Mouse (Mus musculus) intestine, postnatal 0 days (tissue): ENCODE measurements around the gene Plekha7. TPM values are rescaled to one million over a fixed set of nuclear protein-coding genes. Genes with fewer than 3 reads are reported as not detected.

Experiments
- ATAC-seq: fragments of 200-750 bp; cut with Nextera tagmentation; 2 replicates; pipeline ENCODE4 v1.8.0; 2017; ENCODE audit warnings: mild to moderate bottlenecking, moderate TSS enrichment, moderate library complexity
- H3K27ac ChIP-seq: fragments of 300-500 bp; sonication (generic); 2 replicates; pipeline ENCODE4 v1.5.1; 2014; ENCODE audit warnings: mild to moderate bottlenecking, low read depth, low read length, moderate library complexity
- H3K27me3 ChIP-seq: fragments of 300-500 bp; sonication (generic); replicated peaks from 2 replicates; pipeline ENCODE4 v1.6.1; 2014; ENCODE audit warnings: low read length, mixed read lengths; ENCODE audit not compliant: control insufficient read depth, insufficient read depth
- H3K36me3 ChIP-seq: fragments of 300-500 bp; sonication (generic); 2 replicates; pipeline ENCODE4 v1.6.1; 2014; ENCODE audit warnings: mild to moderate bottlenecking, moderate library complexity; ENCODE audit not compliant: control insufficient read depth, insufficient read depth
- H3K4me1 ChIP-seq: fragments of 300-500 bp; sonication (generic); replicated peaks from 2 replicates; pipeline ENCODE4 v1.6.1; 2014; ENCODE audit warnings: antibody characterized with exemption, low read length, mixed read lengths; ENCODE audit not compliant: control insufficient read depth, insufficient read depth
- H3K4me2 ChIP-seq: fragments of 300-500 bp; sonication (generic); replicated peaks from 2 replicates; pipeline ENCODE4 v1.6.1; 2014; ENCODE audit warnings: low read depth, mild to moderate bottlenecking, moderate library complexity
- H3K4me3 ChIP-seq: fragments of 300-500 bp; sonication (generic); 2 replicates; pipeline ENCODE4 v1.5.1; 2014; ENCODE audit warnings: low read depth, low read length
- H3K9ac ChIP-seq: fragments of 300-500 bp; sonication (generic); 2 replicates; pipeline ENCODE4 v1.6.1; 2014; ENCODE audit warnings: mild to moderate bottlenecking, low read depth, low read length
- H3K9me3 ChIP-seq: fragments of 300-500 bp; sonication (generic); 2 replicates; pipeline ENCODE4 v1.6.1; 2016; ENCODE audit warnings: mixed run types; ENCODE audit not compliant: control insufficient read depth
- CTCF ChIP-seq: sonication (generic); IDR thresholded peaks from 2 replicates; pipeline ENCODE4 v1.5.1; 2016; ENCODE audit warnings: low read depth, mild to moderate bottlenecking, control low read depth, antibody characterized with exemption, moderate library complexity
- WGBS: fragments of 180-500 bp; shearing (Covaris S2); extraction: QIAGEN DNeasy Blood & Tissue Kit; methylation state at CpG from one replicate; pipeline ENCODE4 v1.1.7; 2014; 5-methylcytosine and 5-hydroxymethylcytosine counted together
- polyA plus RNA-seq: library from polyadenylated mRNA; unstranded; fragments of >200 nt; fragmentation: Nextera tagmentation; extraction: Ambion mirVana; gene quantifications from 2 replicates; pipeline ENCODE4 v1.2.1, GENCODE M21; 2015

The Plekha7 gene
- polyA plus RNA-seq, 1 experiment from 2014 or later = 17.2 TPM

- WGBS = 39% methylated on average over 3 of the region's 3 CpGs
- no peak overlapping the region for H3K27ac ChIP-seq
- H3K36me3 ChIP-seq = peaks cover 8% of the 10 kb centered on the region; the same call in 1 of the 2 replicates
- no peaks in the 10 kb centered on the region for H3K27me3 ChIP-seq
- H3K4me1 ChIP-seq = 0 out of 2 replicates have a peak, but pooled peaks cover 4% of the 10 kb centered on the region
- H3K4me2 ChIP-seq = no peak overlapping the region
- 0 out of 2 replicates have a peak, but pooled peaks have one; percentile 15 for ATAC-seq
- no peak overlapping the region for H3K4me3 ChIP-seq
- H3K9ac ChIP-seq = no peak overlapping the region
- no peak for TF ChIP-seq CTCF
- no peaks in the 10 kb centered on the region for H3K9me3 ChIP-seq
These were observed 117.0 kb downstream of the Plekha7 start for GRCm38 (mm10) chr7:116191138-116191537.

GRCm38 (mm10) chr7:116189708-116190107, 118.5 kb downstream of the Plekha7 start:
- Histone ChIP-seq H3K27ac (no peak overlapping the region), H3K4me2 (no peak overlapping the region), H3K9ac (no peak overlapping the region), H3K36me3 (peaks cover 8% of the 10 kb centered on the region; the same call in 1 of the 2 replicates), H3K27me3 (no peaks in the 10 kb centered on the region), H3K4me3 (no peak overlapping the region), H3K4me1 (0 out of 2 replicates have a peak, but pooled peaks cover 4% of the 10 kb centered on the region), H3K9me3 (no peaks in the 10 kb centered on the region)
- no peak for ATAC-seq
- no peak for TF ChIP-seq CTCF
- WGBS = 55% methylated on average over 9 of the region's 9 CpGs

- ATAC-seq = no peak
- TF ChIP-seq CTCF = no peak
- Histone ChIP-seq H3K36me3 (peaks cover 8% of the 10 kb centered on the region; the same call in 1 of the 2 replicates), H3K27ac (no peak overlapping the region), H3K4me3 (no peak overlapping the region), H3K9me3 (no peaks in the 10 kb centered on the region), H3K27me3 (no peaks in the 10 kb centered on the region), H3K4me1 (0 out of 2 replicates have a peak, but pooled peaks cover 4% of the 10 kb centered on the region), H3K9ac (no peak overlapping the region), H3K4me2 (no peak overlapping the region)
- 86% methylated on average over 5 of the region's 5 CpGs for WGBS
These were observed 119.8 kb downstream of the Plekha7 start for GRCm38 (mm10) chr7:116188391-116188790.

GRCm38 (mm10) chr7:116187521-116187920, 120.7 kb downstream of the Plekha7 start:
- no peak for ATAC-seq
- Histone ChIP-seq H3K4me2 (no peak overlapping the region), H3K4me3 (no peak overlapping the region), H3K27ac (no peak overlapping the region), H3K36me3 (peaks cover 8% of the 10 kb centered on the region; the same call in 1 of the 2 replicates), H3K9ac (no peak overlapping the region), H3K4me1 (0 out of 2 replicates have a peak, but pooled peaks cover 4% of the 10 kb centered on the region), H3K9me3 (no peaks in the 10 kb centered on the region), H3K27me3 (no peaks in the 10 kb centered on the region)
- WGBS = 50% methylated on average over 3 of the region's 3 CpGs
- no peak for TF ChIP-seq CTCF

GRCm38 (mm10) chr7:116186847-116187246, 121.3 kb downstream of the Plekha7 start:
- Histone ChIP-seq H3K4me3 (no peak overlapping the region), H3K4me1 (0 out of 2 replicates have a peak, but pooled peaks cover 4% of the 10 kb centered on the region), H3K27me3 (no peaks in the 10 kb centered on the region), H3K9ac (no peak overlapping the region), H3K9me3 (no peaks in the 10 kb centered on the region), H3K4me2 (no peak overlapping the region), H3K36me3 (peaks cover 8% of the 10 kb centered on the region; the same call in 1 of the 2 replicates), H3K27ac (no peak overlapping the region)
- 76% methylated on average over 1 of the region's 1 CpGs for WGBS
- ATAC-seq = no peak
- TF ChIP-seq CTCF = no peak

- Histone ChIP-seq H3K9ac (no peak overlapping the region), H3K4me2 (no peak overlapping the region), H3K27ac (no peak overlapping the region), H3K4me1 (0 out of 2 replicates have a peak, but pooled peaks cover 4% of the 10 kb centered on the region), H3K9me3 (no peaks in the 10 kb centered on the region), H3K36me3 (peaks cover 8% of the 10 kb centered on the region; the same call in 1 of the 2 replicates), H3K4me3 (no peak overlapping the region), H3K27me3 (no peaks in the 10 kb centered on the region)
- no peak for TF ChIP-seq CTCF
- 83% methylated on average over 5 of the region's 5 CpGs for WGBS
- ATAC-seq = no peak
These were observed 122.0 kb downstream of the Plekha7 start for GRCm38 (mm10) chr7:116186156-116186555.
